Mouse (Mus musculus) c-Kit-negative CD71-positive TER-119-positive erythroid progenitor cells, embryonic 14.5 days (primary cell): ENCODE results near the gene Triobp.
A peak's percentile ranks its signal among the peaks of the same experiment; 100 is the strongest.

ENCODE experiments used
- DNase-seq: peaks from one replicate; pipeline ENCODE4 v3.0.0-alpha.2; 2013; ENCODE audit warnings: low read depth, low spot score

Triobp gene

DNA sequence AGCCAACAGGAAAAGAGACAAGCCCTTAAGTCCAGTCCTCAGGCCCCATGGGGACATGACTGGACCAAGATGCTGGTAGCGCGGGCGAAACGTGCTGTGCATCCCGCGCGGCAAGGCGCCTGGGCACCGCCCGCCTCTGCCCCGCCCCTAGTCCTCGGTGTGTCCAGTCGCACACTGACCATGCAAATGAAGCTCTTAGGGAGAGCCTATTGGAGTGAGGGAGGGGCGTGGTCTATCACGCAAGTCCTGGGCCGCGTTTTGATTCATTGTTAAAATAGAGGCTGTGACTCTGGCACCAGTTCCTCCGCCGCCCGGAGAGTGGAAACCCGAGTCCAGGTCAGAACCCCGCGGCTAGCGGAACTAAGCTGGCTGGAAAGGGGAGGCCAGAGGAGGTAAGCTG lies at the start of gene Triobp:
Gene Triobp (plus strand): TSS at position 68 of the 400 bp plus-strand sequence.
- DNase-seq: no peak

DNA sequence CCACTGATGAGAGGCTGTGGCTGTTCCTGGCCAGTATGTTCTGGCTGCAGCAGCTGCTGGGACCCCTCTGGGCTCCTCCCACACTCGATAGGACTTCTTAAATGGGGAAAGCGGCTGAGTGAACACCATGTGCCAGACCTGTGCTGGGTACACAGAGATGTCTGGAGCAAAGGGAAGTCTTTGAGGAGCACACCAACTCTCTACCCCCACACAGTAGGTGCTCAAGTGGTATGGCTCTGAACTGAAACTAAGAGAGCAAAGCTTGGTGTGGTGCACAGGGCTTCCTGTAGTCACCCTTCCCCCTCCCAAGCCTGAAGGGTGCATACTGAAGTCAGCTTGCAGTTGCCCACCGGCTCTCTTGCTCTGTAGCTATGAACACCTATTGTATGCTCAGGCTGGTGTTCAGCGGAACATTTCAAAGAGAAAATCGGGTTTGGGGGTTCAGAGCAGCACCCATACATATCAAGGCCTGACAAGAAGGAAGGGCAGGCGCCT lies 49.0 kb upstream of the Triobp start:
- DNase-seq: no peak

DNA sequence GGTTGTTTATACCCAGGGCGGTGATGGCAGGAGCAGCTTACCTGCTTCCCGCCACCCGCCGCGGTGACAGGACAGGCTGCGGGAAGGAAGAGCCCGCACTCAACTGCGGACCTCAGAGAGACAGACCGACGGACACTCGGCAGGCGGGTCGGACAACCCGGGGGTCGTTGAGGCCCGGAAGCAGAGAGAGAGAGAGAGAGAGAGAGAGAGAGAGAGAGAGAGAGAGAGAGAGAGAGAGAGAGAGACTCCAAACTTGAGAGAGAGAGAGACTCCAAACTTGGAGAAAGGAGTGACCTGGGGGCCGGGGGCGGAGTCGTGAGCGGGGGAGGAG lies 48.1 kb upstream of the Triobp start, which contains the start of gene Gm49510:
Gene Gm49510 (plus strand): TSS at position 259 of the 331 bp plus-strand sequence.
- DNase-seq: no peak

DNA sequence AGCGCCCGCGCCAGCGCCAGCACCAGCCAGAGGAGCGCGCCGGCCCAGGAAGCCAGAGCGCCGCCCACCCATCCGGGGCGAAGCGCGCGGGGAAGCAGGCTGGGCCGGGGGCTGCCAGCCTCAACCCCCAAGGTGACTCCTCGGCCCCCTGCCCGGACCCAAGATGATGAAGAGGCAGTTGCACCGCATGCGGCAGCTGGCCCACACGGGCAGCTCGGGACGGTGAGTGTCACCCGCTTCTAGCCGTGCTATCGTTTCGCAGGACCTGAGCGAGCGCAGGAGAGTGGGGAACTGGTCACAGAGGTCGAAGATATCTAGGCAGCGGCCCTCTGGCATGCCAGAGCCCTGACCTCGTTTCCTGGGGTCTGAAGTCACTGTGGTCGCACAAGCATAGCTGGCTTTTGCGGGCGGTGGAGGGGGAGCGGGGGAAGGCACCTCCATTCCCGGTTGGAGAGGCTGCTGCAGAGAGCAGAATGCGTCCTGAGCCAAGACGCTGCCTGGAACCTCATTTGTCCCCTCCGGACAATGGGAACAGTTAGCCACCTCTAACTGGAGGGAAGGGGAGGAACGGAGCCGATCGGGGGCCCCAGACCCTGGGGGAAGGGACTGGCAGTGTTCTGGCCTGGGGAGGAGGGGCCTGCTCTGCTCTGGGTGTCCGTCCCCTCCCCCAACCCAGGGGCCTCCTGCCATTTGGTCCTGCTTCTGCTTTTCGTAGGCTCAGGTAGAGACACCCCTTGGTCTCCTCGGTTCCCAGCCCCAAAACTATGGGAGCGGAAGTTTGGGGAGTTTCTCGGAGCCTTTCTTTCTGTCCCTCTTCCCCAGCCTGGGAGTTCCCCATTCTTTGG lies 47.6 kb upstream of the Triobp start, which contains the start of gene Sh3bp1:
Gene Sh3bp1 (plus strand): TSS at position 29 of the 845 bp plus-strand sequence.
- no peak for DNase-seq

DNA sequence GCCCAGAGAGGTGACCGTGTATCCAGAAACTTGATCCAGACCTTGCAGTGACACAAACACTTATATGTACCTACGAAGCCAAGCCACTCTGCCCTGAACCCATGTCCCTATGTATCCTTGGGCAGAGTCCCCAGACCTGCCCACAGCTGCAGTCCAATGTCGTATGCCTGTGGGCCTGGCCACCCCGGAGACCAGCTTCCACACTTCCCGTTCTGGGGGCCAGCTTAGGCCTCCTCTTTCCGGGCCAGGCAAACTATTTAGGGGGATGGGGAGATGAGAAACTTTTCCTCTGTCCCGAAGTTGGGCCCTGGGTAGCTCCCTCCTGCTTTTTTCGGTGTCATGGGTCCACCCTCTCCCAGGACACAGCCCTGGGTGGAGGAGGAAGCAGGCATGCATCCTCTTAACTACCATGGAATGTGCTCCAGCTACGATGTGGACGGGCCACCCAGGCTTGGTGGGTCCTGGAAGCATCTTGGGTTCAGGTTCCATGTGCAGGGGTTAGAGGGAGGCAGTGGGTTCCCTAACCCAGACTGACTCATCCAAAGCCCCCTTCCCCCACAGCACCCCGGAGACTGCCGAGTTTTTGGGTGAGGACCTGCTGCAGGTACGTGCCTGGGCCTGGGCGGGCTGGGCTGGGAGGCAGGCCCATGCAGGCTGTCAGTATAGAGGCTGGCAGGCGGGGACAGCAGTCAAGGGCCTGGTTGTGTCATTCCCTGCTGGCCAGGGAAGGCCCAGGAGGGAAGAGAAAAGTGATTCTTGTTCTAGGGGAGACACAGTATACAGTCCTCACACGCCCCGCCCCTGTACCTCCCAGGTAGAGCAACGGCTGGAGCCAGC lies 46.7 kb upstream of the Triobp start:
- DNase-seq: no peak

DNA sequence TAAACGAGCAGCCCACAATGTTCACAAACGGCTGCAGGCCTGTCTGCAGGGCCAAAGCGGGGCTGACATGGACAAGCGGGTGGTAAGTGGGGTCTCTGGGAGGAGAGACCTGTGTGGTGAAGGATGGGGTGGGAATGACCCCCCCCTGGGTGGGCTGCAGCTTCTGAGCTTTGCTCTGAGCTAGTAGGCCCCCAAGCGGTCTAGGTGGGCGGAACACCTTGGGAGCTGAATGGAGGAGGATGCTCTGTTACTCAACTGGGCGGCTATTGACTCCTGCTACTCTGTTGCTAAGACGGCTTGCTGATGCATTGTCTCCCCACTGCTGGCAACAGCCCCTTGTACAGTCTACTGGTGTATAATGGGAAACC lies 46.1 kb upstream of the Triobp start:
- no peak for DNase-seq

DNA sequence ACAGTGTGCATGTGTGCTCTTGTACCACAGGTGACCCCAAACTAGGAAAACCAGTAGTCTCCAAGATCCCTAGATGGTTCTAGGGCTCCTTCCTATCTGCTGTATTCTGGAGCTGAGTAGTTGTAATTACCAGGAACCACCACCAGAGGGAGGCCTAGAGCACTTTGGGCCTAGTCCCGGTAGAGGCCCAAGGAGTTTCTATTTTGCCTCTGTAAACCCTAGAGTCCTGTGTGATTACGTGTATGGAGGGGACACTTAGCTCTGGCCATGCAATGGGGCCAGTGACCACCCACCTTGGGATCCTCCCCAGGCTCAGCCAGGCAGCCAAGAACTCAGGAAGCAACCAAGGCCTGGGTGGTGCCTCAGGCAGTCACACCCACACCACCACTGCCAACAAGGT lies 44.3 kb upstream of the Triobp start:
- DNase-seq: peak; percentile 76

DNA sequence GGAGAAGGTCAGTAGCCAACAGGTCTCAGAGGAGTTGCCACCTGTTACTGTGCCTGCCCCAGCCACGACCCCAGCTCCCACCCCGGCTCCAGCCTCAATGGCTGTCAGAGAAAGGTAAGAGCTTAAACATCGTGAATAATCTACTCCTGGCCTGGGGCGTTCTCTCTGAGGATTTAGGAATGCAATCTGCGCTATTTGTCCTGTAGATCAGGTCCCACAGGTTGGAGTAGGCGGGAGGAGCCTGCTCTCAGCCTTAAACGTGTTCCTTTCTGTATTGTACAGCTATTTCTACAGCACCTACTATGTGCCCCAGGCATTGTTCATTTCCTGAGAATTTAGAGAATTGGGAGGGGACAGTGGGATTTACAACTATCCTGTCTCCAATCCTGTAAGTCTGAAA lies 39.1 kb upstream of the Triobp start:
- DNase-seq: no peak

DNA sequence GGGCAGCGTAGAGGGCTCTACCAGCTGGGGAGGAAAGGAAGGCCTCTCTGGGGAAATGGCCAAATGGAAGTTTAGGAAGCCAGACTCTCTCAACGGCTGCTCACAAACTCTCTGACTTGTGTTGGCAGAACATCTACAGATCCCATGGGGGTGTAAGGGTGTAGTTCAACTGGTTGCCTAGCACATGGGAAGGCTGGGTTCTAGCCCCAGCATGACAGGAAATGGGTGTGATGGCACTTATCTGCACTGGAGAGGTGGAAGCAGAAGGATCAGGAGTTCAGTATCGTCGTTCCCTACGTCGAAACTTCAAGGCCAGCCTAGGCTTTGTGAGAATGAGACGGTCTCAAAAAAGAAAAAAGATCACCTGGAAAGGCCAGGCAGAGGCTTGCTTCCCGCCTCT lies 38.5 kb upstream of the Triobp start:
- no peak for DNase-seq

DNA sequence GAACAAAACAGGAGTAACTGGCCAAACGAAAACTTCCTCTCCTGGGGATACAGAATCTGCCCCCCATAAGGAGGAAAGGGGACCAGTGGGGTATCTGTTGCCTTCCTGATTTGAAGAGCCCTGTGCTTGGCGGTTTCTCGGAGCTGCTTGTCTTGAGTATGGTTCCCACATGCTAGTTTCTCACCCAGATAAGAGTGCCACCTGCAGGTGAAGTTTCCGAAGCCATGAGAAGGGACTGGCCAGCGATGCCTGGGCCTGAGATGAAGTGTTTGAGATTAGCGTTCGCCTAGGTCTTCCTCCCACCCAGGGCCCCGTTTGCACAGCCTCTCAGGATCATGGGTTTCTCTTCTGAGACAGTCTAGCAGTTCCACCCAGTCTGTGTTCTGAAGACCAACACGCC lies 35.5 kb upstream of the Triobp start:
- DNase-seq: no peak

DNA sequence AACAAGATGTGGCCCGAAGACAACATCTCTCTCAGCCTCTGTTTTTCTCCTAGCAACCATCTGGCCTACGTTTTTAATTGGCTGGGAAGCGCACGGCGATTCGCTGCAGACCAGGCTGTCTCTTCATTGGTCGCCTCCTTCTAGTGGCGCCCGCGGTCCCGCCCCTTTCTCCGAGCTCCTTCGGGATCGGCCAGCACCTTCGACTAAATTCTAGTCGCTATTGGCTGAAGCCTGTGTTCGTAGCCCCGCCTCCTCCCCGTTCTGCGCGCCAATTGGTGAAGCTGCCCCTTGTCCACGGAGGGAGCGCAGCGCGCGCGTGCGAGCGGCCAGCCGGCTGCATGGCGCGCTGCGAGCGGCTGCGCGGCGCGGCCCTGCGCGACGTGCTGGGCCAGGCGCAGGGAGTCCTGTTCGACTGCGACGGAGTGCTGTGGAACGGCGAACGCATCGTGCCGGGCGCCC lies 33.9 kb upstream of the Triobp start, which contains the start of gene Pdxp:
Gene Pdxp (plus strand): TSS at position 288 of the 459 bp plus-strand sequence.
- peak; percentile 88 for DNase-seq

DNA sequence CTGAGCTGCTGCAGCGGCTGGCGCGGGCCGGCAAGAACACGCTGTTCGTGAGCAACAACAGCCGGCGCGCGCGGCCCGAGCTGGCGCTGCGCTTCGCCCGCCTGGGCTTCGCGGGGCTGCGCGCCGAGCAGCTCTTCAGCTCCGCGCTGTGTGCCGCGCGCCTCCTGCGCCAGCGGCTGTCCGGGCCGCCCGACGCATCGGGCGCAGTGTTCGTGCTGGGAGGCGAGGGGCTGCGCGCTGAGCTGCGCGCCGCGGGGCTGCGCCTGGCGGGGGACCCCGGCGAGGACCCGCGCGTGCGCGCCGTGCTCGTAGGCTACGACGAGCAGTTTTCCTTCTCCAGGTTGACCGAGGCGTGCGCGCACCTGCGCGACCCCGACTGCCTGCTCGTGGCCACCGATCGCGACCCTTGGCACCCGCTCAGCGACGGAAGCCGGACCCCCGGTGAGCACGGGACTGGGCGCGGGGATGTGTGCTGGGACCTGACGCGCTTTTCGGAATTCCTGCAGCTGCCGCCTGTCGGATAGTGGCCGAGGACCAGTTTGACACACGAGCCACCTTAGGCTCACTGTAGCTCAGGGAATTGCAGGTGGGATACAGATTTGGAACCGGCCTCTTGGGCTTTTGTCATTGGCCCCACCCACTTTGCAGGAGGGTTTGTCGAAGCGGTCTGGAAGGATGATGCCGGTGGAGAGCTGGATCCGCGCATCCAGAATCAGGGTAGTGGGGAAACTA lies 33.3 kb upstream of the Triobp start:
- no peak for DNase-seq

DNA sequence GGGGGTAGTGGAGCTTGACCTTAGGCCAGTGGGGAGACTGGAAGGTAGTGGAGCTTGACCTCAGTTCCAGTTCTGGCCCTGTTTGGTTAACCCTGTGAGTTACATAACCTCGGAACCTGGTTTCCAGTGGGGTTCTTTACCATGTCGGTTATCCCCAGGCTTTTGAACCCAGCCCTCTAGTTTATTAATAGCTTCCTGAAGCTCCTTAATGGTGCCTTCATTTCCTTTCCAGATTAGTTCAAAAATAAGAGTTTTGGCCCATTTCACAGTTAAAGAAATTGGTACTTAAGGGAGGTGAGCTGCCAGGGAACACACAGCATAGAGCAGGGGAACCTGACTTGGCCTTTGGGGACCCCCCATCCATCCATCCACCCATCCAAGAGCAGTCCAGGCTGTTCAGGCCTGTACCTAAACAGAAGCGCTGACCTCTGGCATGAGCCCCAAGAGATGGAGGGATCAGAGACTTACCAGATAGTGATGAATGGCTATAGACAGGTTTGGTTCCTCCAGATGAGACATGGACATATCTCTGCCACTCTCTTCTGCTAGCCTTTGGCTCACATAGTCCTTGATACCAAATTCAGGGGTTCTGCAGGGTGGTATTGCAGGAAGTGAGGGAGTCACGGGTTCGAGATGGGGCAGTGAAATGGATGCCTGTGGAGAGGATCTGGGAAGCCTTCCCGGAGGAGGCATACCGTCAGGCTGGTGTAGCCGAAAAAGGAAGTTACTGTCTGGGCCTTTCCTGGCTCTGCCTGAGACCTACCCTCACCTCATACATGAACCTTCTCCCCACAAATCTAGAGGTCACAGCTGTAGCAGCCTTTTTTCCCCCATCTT lies 32.5 kb upstream of the Triobp start:
- DNase-seq: no peak

DNA sequence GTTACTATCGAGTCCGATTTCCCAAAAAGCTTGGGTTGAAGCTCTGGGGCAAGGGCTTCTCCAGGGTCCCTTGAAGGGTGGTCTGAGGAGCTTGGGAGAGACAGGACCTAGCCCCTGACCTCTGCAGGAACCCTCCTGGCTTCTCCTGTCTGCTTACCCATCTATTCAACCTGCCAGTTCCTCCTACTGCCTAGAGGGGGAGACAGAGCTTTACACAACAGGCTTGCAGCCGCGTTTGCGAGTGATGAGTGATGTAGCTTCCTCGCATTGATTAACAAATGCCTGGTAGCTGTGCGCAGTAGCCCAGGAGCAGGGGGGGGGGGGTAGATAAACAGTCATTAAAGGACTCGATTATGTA lies 31.9 kb upstream of the Triobp start:
- peak; percentile 65 for DNase-seq

DNA sequence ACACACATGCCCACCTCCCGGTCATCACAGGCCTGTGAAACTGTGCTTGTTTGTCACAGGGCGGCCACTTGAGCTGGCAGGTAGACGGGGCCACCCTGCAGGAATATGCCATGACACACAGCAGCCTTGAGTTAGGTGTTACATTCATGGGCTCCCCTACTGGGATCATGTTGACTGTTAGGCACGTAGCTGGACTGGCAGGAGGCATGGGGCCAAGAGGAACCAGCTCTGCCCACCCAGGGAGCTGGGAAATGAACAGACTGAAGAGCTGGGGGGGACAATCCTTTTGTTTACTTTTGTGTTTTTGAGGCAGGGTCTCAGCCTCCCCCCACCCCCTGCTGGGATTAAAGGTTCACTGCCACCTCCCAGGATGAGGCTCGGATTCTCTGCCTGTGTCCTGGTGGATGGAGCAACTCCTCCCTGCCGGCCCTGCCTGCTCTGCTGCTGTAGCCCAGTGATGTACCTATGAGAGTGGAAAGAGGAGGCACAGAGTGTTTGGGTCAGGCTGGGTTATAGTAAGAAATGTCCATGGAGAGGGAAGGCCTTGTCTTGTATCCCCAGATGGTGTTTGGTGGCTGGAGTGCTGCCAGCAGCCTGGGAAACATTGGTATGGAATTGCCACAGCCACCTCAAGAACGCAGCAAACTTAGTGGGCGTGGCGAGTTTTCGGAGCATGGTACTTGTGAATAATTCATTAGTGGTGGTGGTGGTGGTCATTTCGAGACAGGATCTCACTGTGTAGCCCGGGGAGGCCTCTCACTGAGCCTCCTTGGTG lies 31.3 kb upstream of the Triobp start:
- no peak for DNase-seq

DNA sequence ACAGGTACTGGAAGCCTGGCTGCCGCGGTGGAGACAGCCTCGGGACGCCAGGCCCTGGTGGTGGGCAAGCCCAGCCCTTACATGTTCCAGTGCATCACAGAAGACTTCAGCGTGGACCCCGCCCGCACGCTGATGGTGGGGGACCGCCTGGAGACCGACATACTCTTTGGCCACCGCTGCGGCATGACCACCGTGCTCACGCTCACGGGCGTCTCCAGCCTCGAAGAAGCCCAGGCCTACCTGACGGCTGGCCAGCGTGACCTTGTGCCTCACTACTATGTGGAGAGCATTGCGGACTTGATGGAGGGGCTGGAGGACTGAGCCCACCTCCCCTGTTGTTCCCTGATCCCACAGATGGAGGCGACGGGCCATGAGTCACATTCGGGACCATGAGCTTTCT lies 29.4 kb upstream of the Triobp start:
- DNase-seq: no peak

DNA sequence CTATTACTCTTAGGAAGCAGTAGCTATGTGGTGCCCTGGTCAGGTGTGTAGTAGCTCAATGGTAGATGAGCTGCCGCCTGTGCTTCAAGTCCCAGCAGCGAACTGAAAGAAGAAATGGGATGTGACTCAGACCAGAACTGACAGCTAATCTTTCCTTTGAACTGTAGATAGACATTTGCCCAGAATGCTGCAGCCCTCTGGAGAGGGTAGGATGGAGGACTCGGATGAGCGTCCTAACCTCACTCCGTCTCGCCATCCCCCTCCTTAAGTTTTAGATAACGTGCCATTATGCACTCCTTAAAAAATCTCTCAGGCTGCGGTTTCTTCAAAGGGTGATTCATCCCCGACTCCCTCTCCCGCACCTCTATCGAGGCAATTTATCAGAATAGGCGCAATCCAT lies 27.6 kb upstream of the Triobp start:
- no peak for DNase-seq

DNA sequence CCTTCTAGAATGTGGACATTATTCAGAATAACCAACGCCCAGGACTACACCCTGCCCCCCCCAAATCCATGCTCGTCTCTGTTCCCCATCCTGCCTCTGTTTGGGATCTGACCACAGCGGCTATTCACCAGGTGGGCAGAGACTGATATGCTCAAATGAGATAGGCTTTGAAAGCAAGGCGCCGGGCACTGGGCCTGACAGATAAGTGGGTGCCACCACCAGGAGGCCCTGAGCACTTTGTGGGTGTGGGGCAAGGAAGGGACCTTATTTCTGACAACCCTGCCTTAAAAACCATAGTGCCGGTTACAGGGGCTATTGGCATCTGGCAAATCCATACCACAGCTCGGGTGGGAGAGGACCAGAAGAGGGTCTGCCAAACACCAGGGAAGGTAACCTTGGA lies 24.8 kb upstream of the Triobp start:
- peak; percentile 76 for DNase-seq

DNA sequence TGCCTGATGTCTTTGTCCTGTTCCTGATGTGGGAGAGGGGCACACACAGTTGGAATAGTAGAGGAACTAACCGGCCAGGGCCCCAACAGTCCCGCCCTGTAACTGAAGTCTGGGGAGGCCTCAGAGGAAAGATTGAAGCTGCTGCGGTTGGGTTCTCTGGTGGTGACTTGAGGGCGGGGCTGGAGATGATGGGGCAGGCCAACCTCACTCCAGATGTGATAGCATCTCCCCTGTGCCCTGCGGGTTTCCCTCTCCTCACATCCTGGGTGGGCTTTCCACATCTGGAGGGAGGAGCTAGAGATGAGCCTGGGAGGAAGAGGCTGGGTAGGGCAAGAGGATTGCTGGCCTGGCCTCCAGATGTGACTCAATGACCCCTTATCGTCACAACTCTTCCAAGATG lies 23.9 kb upstream of the Triobp start:
- peak; percentile 69 for DNase-seq

DNA sequence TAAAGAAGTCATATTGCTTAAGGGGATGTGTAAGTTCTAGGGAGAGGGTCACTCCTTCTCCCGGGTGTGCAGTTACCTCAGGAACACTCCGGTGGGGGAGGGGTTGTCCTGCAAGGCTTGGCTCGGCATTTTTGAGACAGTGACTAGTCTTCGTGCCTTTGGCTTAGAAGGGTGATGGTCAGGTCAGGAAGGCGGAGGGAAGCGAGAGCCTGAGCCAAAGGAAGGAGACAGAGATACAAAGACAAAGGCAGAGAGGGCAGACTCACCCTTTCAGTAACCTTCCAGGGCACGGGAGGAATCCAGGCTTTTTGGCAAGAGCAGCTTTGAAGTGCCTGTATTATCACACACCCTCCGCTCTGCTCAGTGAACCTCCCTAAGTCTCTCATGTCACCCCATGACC lies 22.4 kb upstream of the Triobp start:
- no peak for DNase-seq
